Mouse (Mus musculus): ENCODE data around the gene Pigz. TPM values are rescaled to one million over a fixed set of nuclear protein-coding genes. Genes with fewer than 3 reads are reported as not detected.

Pigz gene
- polyA plus RNA-seq, 1 experiment from 2014 or later: 0.41 TPM

- no peak for DNase-seq (ENCODE audit: low spot score)
- no peaks in the 10 kb centered on the region; the same call in 1 of the 2 replicates for H3K36me3 ChIP-seq (replicated peaks; ENCODE audit: control insufficient read depth, insufficient read depth, low read depth, low read length)
- no peak overlapping the region for H3K27ac ChIP-seq (replicated peaks; ENCODE audit: low read depth, low read length)
- H3K9me3 ChIP-seq (replicated peaks; ENCODE audit: control insufficient read depth, low read length): no peaks in the 10 kb centered on the region
- no peak overlapping the region for H3K4me3 ChIP-seq (ENCODE audit: low read depth, low read length)
- WGBS: 54% methylated on average over 1 of the region's 1 CpGs
- no peak overlapping the region for H3K9ac ChIP-seq (replicated peaks; ENCODE audit: low read length)
- no peak overlapping the region for H3K4me2 ChIP-seq (ENCODE audit: low read depth, low read length)
- no peaks in the 10 kb centered on the region for H3K4me1 ChIP-seq (ENCODE audit: control insufficient read depth, insufficient read depth, low read length)
- H3K27me3 ChIP-seq (ENCODE audit: control insufficient read depth, insufficient read depth, low read length): no peaks in the 10 kb centered on the region
- ATAC-seq (replicated peaks; ENCODE audit: insufficient number of reproducible peaks, low FRiP score, low TSS enrichment, low read depth): no peak
Measured at GRCm38 (mm10) chr16:31992039-31992438, 58.4 kb downstream of the Pigz start.

DNA sequence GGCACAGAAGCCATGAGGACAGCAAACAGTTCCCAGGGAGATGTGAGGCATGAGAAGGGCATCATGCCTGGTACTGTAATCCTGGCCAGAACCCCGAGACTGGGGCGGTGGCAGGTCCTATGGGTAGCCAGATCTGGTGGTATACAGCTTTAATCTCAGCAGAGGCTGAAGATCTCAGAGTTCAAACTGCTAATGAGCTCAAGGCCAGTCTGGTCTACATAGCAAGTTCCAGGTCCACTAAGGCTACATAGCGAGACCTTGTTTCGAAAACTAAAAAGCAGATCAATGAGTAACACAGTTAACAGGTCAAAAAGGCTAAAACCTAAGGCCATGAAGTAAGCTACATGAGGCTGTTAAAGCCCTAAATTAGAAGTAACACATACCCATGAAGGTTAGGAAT lies 59.5 kb downstream of the Pigz start:
- Histone ChIP-seq H3K36me3 (replicated peaks; ENCODE audit: control insufficient read depth, insufficient read depth, low read depth, low read length) (no peaks in the 10 kb centered on the region; the same call in 1 of the 2 replicates), H3K4me1 (ENCODE audit: control insufficient read depth, insufficient read depth, low read length) (no peaks in the 10 kb centered on the region), H3K4me3 (ENCODE audit: low read depth, low read length) (no peak overlapping the region), H3K9me3 (replicated peaks; ENCODE audit: control insufficient read depth, low read length) (no peaks in the 10 kb centered on the region), H3K4me2 (ENCODE audit: low read depth, low read length) (no peak overlapping the region), H3K27ac (replicated peaks; ENCODE audit: low read depth, low read length) (no peak overlapping the region), H3K27me3 (ENCODE audit: control insufficient read depth, insufficient read depth, low read length) (no peaks in the 10 kb centered on the region), H3K9ac (replicated peaks; ENCODE audit: low read length) (no peak overlapping the region)
- WGBS: 96% methylated on average over 4 of the region's 4 CpGs
- ATAC-seq (replicated peaks; ENCODE audit: insufficient number of reproducible peaks, low FRiP score, low TSS enrichment, low read depth) (no peak), DNase-seq (ENCODE audit: low spot score) (no peak)

DNA sequence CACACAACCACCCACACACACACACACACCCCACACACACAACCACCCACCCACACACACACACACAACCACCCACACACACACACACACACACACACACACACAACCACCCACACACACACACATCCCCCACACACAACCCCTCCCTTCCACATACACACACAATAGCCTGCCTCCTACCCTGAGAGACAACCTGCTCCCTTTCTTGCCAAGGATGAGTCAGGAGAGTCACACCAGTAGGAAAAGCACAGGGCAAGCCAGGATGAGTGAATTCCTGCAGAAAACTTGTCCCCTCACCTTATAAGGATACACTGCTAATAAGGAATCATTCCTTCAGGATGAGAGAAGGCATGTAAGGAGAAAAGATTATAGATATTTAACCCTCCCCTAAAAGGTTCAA lies 60.3 kb downstream of the Pigz start:
- no peak overlapping the region for H3K4me2 ChIP-seq (ENCODE audit: low read depth, low read length)
- H3K27me3 ChIP-seq (ENCODE audit: control insufficient read depth, insufficient read depth, low read length): no peaks in the 10 kb centered on the region
- H3K4me1 ChIP-seq (ENCODE audit: control insufficient read depth, insufficient read depth, low read length): no peaks in the 10 kb centered on the region
- DNase-seq (ENCODE audit: low spot score) (no peak), ATAC-seq (replicated peaks; ENCODE audit: insufficient number of reproducible peaks, low FRiP score, low TSS enrichment, low read depth) (no peak)
- no peak overlapping the region for H3K27ac ChIP-seq (replicated peaks; ENCODE audit: low read depth, low read length)
- no peak overlapping the region for H3K9ac ChIP-seq (replicated peaks; ENCODE audit: low read length)
- no peaks in the 10 kb centered on the region for H3K9me3 ChIP-seq (replicated peaks; ENCODE audit: control insufficient read depth, low read length)
- no peaks in the 10 kb centered on the region; the same call in 1 of the 2 replicates for H3K36me3 ChIP-seq (replicated peaks; ENCODE audit: control insufficient read depth, insufficient read depth, low read depth, low read length)
- H3K4me3 ChIP-seq (ENCODE audit: low read depth, low read length): no peak overlapping the region

Small RNAs within 50 kb of the gene (microRNA-seq; reads per million reads assigned to microRNA genes)
- not detected for gene Gm26269 (ENCODE audit: borderline number of aligned reads)

Other genes starting within 250 kb of the Pigz start
- 0.07 TPM in 1 of 2 replicates, not detected in the other for gene Meltf, start 55.0 kb upstream of the Pigz start, polyA plus RNA-seq (2014; fragmentation: Nextera tagmentation; extraction: Ambion mirVana)
- gene 0610012G03Rik, start 14.6 kb downstream of the Pigz start, polyA plus RNA-seq (2014; fragmentation: Nextera tagmentation; extraction: Ambion mirVana): 86.6 and 90.6 TPM in 2 replicates
- gene Ncbp2, start 14.7 kb downstream of the Pigz start, polyA plus RNA-seq (2014; fragmentation: Nextera tagmentation; extraction: Ambion mirVana): 173 TPM in 2 replicates
- gene Senp5, start 69.4 kb downstream of the Pigz start, polyA plus RNA-seq (2014; fragmentation: Nextera tagmentation; extraction: Ambion mirVana): 10.0 and 10.9 TPM in 2 replicates
- 41.6 and 42.6 TPM in 2 replicates for gene Pak2, start 145.5 kb downstream of the Pigz start, polyA plus RNA-seq (2014; fragmentation: Nextera tagmentation; extraction: Ambion mirVana)
- gene Pigx, start 165.9 kb downstream of the Pigz start, polyA plus RNA-seq (2014; fragmentation: Nextera tagmentation; extraction: Ambion mirVana): 168 TPM in 2 replicates
- gene Cep19, start 165.9 kb downstream of the Pigz start, polyA plus RNA-seq (2014; fragmentation: Nextera tagmentation; extraction: Ambion mirVana): 46.1 and 46.5 TPM in 2 replicates
- 9.5 and 10.3 TPM in 2 replicates for gene Nrros, start 231.7 kb downstream of the Pigz start, polyA plus RNA-seq (2014; fragmentation: Nextera tagmentation; extraction: Ambion mirVana)
- gene Bex6, start 246.0 kb downstream of the Pigz start, polyA plus RNA-seq (2014; fragmentation: Nextera tagmentation; extraction: Ambion mirVana): not detected in 2 replicates

All from embryonic facial prominence, embryonic 11.5 days (tissue).